Mouse (Mus musculus) heart, postnatal 10 days (tissue): ENCODE measurements around the gene Hnrnpl. TPM values are rescaled to one million over a fixed set of nuclear protein-coding genes. Genes with fewer than 3 reads are reported as not detected.

Source experiments
- DNase-seq, 2 experiments: peaks; one replicate each; pipeline ENCODE4 v3.0.0; 2021
- intact Hi-C: fragments of 180-260 bp; cut with DNase I; formaldehyde crosslinking; loops from one replicate; pipeline ENCODE4 v1.15.1; 2025
- total RNA-seq, 2 experiments: library from RNA; stranded (reverse); gene quantifications; 2 replicates each; pipeline ENCODE4 v1.2.3; 2021

Gene Hnrnpl
- total RNA-seq, 2 experiments from 2014 or later = 423 to 428 TPM

DNA sequence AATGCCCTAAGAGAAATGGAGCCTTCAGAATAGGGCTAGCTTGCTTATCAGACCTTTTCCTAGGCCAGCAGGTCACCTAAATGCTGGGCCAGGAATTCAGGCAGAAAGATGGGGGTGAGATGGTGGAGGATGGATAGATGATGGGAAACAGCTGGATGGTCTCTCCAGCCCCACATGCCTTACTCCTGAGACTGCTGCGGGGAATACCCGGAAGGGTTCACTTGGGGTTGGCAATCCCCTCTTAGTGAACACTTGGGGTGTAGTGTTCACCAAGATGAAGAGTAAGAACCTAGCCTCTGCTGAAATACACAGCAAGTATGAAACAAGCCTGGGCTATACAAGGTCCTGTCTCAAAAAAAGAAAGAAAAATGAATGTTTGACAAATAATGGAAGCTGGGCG lies 19.1 kb upstream of the Hnrnpl start:
- no peak for DNase-seq
- intact Hi-C loops = no loop called here

- DNase-seq = no peak
- intact Hi-C loops = loop anchor here (5.0 kb wide), 1 partner anchor 182 kb away; no protein-coding TSS in a partner anchor
Observed at GRCm38 (mm10) chr7:28790066-28790806, 18.1 kb upstream of the Hnrnpl start.

- DNase-seq = no peak
- intact Hi-C loops = loop anchor here (5.0 kb wide), 1 partner anchor 181 kb away; no protein-coding TSS in a partner anchor
Observed at GRCm38 (mm10) chr7:28791706-28792105, 16.6 kb upstream of the Hnrnpl start.

DNA sequence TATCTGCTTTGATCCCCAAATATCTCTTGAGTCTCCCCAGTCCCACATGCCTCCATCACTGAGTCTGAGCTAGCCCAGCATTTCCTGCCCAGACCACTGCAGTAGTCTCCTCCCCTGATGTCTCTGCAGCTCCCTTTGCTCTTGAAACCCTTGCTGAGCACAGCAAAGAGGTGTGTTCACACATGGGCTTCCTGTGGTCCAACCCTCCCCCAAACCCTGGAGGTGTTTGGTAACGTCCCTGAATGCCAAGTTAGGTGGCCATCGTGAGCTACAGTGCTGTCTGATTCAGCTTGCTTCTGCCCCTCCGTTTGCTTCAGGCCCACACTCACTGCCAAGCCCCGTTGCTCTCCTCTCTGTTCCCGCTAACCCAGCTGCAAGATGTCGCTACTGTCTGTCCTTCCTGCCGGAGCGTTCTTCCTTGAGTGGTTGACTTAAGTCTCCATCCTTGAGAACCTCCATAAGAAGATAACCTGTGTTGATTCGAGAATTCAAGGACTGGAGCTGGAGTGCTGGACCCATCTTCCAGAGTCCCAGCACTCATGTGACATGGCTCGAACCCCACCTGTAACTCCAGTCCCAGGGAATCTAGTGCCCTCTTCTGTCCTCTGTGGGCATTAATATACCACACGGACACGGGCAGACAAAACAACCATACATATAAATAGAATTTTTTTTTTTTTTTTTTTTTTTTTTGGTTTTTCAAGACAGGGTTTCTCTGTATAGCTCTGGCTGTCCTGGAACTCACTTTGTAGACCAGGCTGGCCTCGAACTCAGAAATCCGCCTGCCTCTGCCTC lies 15.8 kb upstream of the Hnrnpl start:
- DNase-seq = no peak
- intact Hi-C loops = loop anchor here (5.0 kb wide), 1 partner anchor 180 kb away; no protein-coding TSS in a partner anchor

- DNase-seq = peak; percentile 45 to 51
- intact Hi-C loops = loop anchor here (2.0 to 5.0 kb wide), 2 partner anchors 33 to 178 kb away; no protein-coding TSS in a partner anchor
Observed at GRCm38 (mm10) chr7:28793834-28794233, 14.5 kb upstream of the Hnrnpl start.

- intact Hi-C loops = loop anchor here (2.0 to 5.0 kb wide), 2 partner anchors 32 to 178 kb away; no protein-coding TSS in a partner anchor
- no peak for DNase-seq
Observed at GRCm38 (mm10) chr7:28794496-28794895, 13.8 kb upstream of the Hnrnpl start.

GRCm38 (mm10) chr7:28795832-28796231 lies 12.5 kb upstream of the Hnrnpl start:
- intact Hi-C loops = loop anchor here (1.0 to 5.0 kb wide), 3 partner anchors 31 to 246 kb away; no protein-coding TSS in a partner anchor
- DNase-seq = no peak

DNA sequence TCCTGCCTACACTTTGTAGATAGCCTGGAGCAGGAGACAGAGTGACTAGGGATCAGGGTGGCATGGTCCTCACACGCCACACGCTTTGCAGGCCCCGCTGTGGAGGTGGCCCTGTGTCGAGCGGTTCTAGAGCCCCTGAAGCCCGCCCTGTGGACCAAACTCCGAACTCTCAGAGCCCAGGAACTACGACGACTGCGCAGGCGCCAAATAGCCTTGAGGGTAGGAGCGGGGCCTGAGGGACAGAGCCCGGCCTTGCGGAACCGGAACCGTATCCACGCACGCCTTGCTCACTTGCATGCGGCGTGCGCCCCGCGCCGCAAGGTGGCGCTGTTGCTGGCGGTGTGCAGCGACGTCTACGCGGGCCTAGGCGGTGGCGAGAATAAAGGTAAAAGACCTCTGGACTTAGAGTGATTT lies 11.8 kb upstream of the Hnrnpl start:
- intact Hi-C loops = loop anchor here (1.0 to 5.0 kb wide), 2 partner anchors 71 to 246 kb away; no protein-coding TSS in a partner anchor
- DNase-seq = peak; percentile 84 to 90

- DNase-seq = no peak
- intact Hi-C loops = loop anchor here (5.0 kb wide), 1 partner anchor 242 kb away; no protein-coding TSS in a partner anchor
Observed at GRCm38 (mm10) chr7:28799994-28800393, 8.3 kb upstream of the Hnrnpl start.

DNA sequence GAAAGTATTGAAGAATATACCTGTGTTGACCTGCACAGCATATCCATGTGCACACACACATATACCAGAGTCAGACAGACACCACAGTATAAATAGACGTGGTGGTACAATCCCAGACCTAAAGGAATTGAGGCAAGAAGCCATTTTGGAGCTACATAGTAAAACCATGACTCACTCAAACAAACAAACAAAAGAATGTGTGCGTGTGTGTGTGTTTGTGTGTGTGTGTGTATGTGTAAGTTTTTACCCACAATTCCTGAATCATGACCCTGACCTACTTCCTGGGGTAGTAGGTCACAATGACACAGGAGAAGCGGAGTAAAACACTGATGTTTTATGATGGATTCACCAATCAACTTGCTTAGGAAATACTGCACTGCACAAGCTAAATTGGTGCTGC lies 6.9 kb upstream of the Hnrnpl start:
- intact Hi-C loops = no loop called here

DNA sequence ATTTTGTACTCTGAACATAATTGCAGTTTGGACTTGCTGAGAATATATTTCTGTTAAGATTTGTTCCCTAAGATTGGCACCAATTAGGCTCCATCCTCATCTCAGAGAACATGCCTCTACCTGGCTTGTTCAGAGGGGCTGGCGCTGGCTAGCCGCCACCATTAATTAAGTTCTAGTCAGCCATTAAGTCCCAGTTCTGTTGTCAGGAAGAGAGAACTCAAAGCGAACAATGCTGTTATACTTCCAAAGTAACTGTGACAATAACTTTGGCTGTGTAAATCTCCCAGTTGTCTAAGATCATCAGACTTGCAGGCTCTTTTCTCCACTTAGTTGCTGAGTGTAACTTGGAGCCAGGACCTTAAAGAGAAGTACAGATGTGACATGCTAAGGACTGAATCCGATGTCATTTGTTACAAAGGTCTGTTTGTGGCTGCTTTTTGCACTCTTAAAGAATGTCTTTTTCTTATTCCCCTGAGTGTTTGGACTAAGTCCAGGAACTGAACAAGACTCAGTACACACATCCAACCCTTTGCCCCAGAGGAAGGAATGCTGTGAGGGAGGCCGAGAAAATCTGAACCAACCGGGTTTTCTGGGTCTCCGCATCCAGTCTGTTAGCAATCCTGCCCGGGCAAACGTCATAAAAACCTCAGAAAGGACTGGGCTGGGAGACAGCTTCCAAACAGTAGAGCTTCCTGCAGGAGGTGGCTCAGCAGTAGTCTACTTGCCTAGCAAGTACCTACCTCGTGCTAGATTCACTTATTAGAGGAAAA lies 6.3 kb upstream of the Hnrnpl start:
- peak in 1 of 2 experiments; percentile 72 for DNase-seq
- intact Hi-C loops = no loop called here

More for the DNA sequence above, 6.9 kb upstream of the Hnrnpl start:
- DNase-seq = no peak

DNA sequence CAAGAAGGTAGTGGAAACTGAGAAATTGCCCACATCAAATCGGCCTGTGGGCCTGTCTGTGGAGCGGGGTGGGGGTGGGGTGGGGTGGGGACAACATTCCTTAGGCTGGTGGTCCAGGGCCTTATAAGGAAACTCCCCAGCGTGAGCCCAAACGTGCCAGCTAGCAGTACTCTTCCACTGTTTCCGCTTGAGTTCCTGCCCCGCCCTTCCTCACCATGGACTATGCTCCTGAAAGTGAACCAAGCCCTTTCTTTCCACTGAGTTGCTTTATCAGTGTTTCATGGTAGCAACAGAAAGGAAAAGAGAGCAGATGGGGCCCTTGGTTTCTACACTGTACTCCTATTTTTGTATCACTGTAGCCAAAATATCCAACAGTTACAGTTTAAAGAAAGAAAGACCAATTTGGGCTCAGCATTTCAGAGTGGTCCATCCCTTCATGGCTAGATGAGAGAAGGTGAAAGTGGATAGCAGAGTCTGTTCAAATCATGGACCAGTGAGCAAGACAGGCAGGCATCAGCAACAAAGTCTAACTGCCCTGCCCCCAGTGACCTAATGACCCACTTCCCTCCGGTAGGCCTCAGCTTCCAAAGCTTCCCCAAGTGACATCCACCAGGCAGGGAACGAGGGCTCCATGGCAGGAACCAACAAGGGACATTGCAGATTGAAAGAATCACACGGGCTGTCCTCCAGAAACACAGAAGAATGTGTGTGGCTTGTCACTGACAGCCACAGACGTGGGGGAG lies 5.3 kb upstream of the Hnrnpl start:
- DNase-seq = peak in 1 of 2 experiments; percentile 48
- intact Hi-C loops = no loop called here

DNA sequence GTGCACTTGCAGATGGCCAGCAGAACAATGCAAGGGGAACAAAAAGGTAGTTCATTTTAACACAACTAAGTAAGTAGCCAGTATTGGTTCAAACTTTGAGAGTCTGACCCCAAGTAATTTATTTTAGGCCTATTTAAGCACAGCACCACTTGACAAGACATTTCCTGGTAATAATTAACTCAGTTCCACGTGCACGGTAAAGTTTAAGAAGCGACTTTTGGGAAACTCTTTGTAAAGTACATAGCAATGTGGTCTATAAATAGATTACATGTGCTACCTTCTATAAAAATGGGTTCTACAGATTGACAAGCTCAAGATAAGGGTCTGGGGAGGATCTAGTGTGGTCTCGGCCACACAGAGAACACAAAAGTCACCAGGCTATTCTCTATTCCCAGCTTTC lies 4.6 kb upstream of the Hnrnpl start:
- intact Hi-C loops = no loop called here
- no peak for DNase-seq

- peak in 1 of 2 experiments; percentile 49 for DNase-seq
- intact Hi-C loops = loop anchor here (5.0 kb wide), 1 partner anchor 625 kb away; no protein-coding TSS in a partner anchor
Observed at GRCm38 (mm10) chr7:28806869-28807268, 1.5 kb upstream of the Hnrnpl start.

GRCm38 (mm10) chr7:28807641-28808220 lies 610 bp upstream of the Hnrnpl start:
- intact Hi-C loops = loop anchor here (2.0 to 5.0 kb wide), 2 partner anchors 17 to 625 kb away; partner anchors contain the start of gene Ech1
- peak; percentile 67 to 70 for DNase-seq

- peak; percentile 97 for DNase-seq
- intact Hi-C loops = loop anchor here (2.0 to 5.0 kb wide), 2 partner anchors 16 to 623 kb away; partner anchors contain the start of gene Ech1
Observed at GRCm38 (mm10) chr7:28808957-28809393, 634 bp downstream of the Hnrnpl start.

GRCm38 (mm10) chr7:28809401-28810089 lies 1.2 kb downstream of the Hnrnpl start:
- peak; percentile 72 to 73 for DNase-seq
- intact Hi-C loops = loop anchor here (2.0 to 5.0 kb wide), 3 partner anchors 15 to 623 kb away; partner anchors contain the start of gene Ech1
